Mouse (Mus musculus): ENCODE data around the gene 1700006A11Rik. TPM values are rescaled to one million over a fixed set of nuclear protein-coding genes. Genes with fewer than 3 reads are reported as not detected.

The 1700006A11Rik gene
- not detected in 2 replicates for polyA plus RNA-seq (2015; fragmentation: Nextera tagmentation; extraction: Ambion mirVana)

GRCm38 (mm10) chr3:124425940-124426339 is at the start of gene 1700006A11Rik:
1700006A11Rik (minus strand) TSS chr3:124426040.

Other genes with a start within 250 kb of the 1700006A11Rik start
- gene Tram1l1, start 105.2 kb downstream of the 1700006A11Rik start, polyA plus RNA-seq (2015; fragmentation: Nextera tagmentation; extraction: Ambion mirVana) = 7.9 and 9.0 TPM in 2 replicates
- not detected in 2 replicates for gene 1700003H04Rik, start 155.1 kb upstream of the 1700006A11Rik start, polyA plus RNA-seq (2015; fragmentation: Nextera tagmentation; extraction: Ambion mirVana)

Data from adrenal gland, postnatal 0 days (tissue).